Mouse (Mus musculus): ENCODE measurements around the gene Cul7. TPM values are rescaled to one million over a fixed set of nuclear protein-coding genes. Genes with fewer than 3 reads are reported as not detected.

Gene Cul7
- polyA plus RNA-seq, 1 experiment = 13.8 TPM

GRCm38 (mm10) chr17:46619683-46620357 is 30.3 kb upstream of the Cul7 start:
- Histone ChIP-seq H3K27ac (replicated peaks; ENCODE audit: low read depth, low read length) (no peak overlapping the region), H3K4me1 (ENCODE audit: control insufficient read depth, insufficient read depth, insufficient read length, low read length) (no peaks in the 10 kb centered on the region), H3K4me3 (ENCODE audit: insufficient read depth, low read depth, low read length) (no peak overlapping the region)

GRCm38 (mm10) chr17:46621324-46621723 is 28.8 kb upstream of the Cul7 start:
- peak overlapping the region; percentile 12; the same call in 1 of the 2 replicates for H3K4me3 ChIP-seq (ENCODE audit: insufficient read depth, low read depth, low read length)
- no peaks in the 10 kb centered on the region for H3K4me1 ChIP-seq (ENCODE audit: control insufficient read depth, insufficient read depth, insufficient read length, low read length)
- H3K27ac ChIP-seq (replicated peaks; ENCODE audit: low read depth, low read length) = no peak overlapping the region

DNA sequence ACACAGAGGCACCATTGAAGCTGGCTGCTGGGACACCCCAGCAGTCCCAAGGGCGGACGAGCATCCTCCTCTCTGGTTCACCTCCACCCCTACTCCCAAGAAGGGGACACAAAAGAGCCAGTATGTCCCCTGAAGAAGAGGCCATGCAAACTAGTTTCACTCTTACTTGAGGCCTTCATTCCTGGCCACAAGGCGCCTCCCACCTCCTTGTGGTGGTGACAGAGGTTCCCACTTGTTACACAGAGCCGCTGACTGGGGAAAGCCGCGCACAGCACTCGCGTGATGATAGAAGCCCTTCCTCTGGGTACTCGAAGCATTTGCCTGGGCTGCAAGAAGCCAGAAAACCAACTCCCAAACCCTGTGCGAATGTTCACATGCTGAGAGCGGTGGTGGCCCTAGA is 27.9 kb upstream of the Cul7 start:
- Histone ChIP-seq H3K4me3 (ENCODE audit: insufficient read depth, low read depth, low read length) (no peak overlapping the region), H3K27ac (replicated peaks; ENCODE audit: low read depth, low read length) (no peak overlapping the region), H3K4me1 (ENCODE audit: control insufficient read depth, insufficient read depth, insufficient read length, low read length) (no peaks in the 10 kb centered on the region)

- Histone ChIP-seq H3K27ac (replicated peaks; ENCODE audit: low read depth, low read length) (no peak overlapping the region), H3K4me1 (ENCODE audit: control insufficient read depth, insufficient read depth, insufficient read length, low read length) (no peaks in the 10 kb centered on the region), H3K4me3 (ENCODE audit: insufficient read depth, low read depth, low read length) (no peak overlapping the region)
These were observed 26.1 kb upstream of the Cul7 start for GRCm38 (mm10) chr17:46623819-46624557.

DNA sequence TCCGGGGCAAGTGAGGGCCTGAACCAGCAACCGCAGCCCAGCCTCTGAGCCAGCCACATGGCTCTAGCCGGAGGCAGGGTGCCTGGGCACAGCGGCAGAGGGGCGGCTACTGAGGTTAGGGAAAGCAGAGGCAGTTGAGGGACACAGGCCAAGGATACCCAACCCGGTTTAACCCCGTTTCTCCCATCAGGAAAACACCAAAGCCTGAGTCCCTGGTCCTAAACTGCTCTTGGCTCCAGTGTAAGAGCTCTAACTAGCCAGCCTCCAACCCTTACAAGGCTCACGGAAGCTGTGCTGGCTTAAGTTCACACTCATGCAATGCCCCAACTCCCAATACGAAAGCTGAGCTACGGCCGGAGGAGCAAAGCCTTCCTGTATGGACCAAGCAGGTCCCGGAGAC is 25.5 kb upstream of the Cul7 start:
- H3K4me1 ChIP-seq (ENCODE audit: control insufficient read depth, insufficient read depth, insufficient read length, low read length) = no peaks in the 10 kb centered on the region
- no peak overlapping the region for H3K27ac ChIP-seq (replicated peaks; ENCODE audit: low read depth, low read length)
- no peak overlapping the region for H3K4me3 ChIP-seq (ENCODE audit: insufficient read depth, low read depth, low read length)

DNA sequence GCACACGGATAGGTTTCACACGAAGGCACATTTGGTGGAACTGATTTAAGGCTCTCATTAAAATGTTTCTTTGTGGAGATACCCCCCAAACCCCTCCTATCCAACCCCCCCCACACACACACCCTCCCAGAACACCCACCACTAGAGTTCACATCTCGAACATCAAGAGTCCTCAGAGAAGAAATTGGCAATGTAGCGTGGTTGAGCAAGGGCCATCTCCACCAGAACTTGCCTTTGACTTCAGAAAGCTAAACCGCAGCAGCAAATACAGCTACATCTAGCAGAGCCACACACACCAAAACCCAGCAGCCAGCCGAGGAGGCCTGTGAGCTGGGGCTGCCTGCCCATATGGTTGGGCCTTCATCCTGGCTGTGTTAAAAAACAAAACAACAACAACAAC is 22.7 kb upstream of the Cul7 start:
- H3K4me3 ChIP-seq (ENCODE audit: insufficient read depth, low read depth, low read length) = no peak overlapping the region
- H3K27ac ChIP-seq (replicated peaks; ENCODE audit: low read depth, low read length) = no peak overlapping the region
- H3K4me1 ChIP-seq (ENCODE audit: control insufficient read depth, insufficient read depth, insufficient read length, low read length) = no peaks in the 10 kb centered on the region

DNA sequence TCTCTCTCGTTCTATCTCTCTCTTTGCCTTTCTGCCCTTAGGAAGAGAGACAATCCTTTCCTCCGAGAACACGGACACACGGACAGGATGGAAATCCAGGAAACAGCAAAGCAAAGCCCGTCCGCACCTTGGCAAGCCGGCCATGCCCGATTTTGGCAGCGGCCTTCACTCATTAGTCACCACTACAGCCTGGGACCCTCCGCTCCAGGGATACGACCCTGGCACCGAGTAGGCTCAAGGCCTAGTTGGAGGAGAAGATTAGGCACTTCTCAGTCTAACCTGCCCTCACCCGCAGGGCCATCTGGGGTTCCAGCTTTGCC is 21.7 kb upstream of the Cul7 start:
- Histone ChIP-seq H3K27ac (replicated peaks; ENCODE audit: low read depth, low read length) (no peak overlapping the region), H3K4me3 (ENCODE audit: insufficient read depth, low read depth, low read length) (peak overlapping the region; percentile 68)

DNA sequence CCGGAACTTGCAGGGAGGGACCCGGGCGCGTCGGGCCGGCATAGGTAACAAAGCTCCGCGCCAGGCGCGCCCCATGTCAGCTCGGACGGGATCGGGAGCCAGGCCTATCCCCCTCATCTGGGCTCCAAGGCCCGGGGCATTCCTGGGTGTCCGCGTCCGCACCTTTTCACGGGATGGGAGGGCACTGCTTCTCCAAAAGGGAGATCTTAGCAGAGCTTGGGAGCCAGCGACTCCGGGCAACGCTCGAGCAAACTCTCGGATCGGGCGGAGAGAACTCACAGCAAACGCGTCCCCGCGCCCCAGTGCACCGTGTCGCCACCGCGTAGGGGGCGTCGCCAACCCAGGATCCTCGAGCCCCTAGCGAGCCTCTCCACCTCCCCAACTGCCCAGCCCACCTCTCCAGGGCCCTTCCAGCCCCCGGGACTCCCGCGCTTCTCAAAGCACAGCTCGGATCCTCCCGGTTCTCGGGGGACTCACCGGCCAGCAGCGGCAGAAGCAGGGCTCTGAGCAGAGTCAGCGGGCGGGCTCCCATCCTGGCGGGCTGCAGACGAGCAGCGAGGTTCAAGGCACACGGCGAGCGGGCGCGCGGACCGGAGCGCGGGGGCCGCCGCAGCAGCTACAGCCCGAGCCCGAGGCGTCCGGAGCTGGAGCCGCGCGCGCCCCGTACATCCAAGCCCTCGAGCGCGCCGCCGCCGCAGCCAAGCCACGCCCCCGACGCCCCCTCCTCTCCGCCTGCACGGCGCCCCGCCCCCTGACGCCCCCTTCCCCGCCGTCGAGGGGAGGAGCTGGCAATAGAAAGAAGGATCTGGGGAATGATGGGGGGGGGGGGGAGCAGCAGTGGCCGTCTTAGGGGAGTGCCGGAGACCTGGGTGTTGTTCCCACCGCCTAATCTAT is 21.1 kb upstream of the Cul7 start, which contains the start of gene Ptk7:
TSS of gene Ptk7 (minus strand) at position 714 of the 894 bp plus-strand sequence.
- no peaks in the 10 kb centered on the region for H3K4me1 ChIP-seq (ENCODE audit: control insufficient read depth, insufficient read depth, insufficient read length, low read length)
- H3K4me3 ChIP-seq (ENCODE audit: insufficient read depth, low read depth, low read length) = peak within 1 kb of the TSS; percentile 68
- H3K27ac ChIP-seq (replicated peaks; ENCODE audit: low read depth, low read length) = no peak within 1 kb of the TSS

More for the DNA sequence above, 21.7 kb upstream of the Cul7 start:
- H3K4me1 ChIP-seq (ENCODE audit: control insufficient read depth, insufficient read depth, insufficient read length, low read length) = no peaks in the 10 kb centered on the region

DNA sequence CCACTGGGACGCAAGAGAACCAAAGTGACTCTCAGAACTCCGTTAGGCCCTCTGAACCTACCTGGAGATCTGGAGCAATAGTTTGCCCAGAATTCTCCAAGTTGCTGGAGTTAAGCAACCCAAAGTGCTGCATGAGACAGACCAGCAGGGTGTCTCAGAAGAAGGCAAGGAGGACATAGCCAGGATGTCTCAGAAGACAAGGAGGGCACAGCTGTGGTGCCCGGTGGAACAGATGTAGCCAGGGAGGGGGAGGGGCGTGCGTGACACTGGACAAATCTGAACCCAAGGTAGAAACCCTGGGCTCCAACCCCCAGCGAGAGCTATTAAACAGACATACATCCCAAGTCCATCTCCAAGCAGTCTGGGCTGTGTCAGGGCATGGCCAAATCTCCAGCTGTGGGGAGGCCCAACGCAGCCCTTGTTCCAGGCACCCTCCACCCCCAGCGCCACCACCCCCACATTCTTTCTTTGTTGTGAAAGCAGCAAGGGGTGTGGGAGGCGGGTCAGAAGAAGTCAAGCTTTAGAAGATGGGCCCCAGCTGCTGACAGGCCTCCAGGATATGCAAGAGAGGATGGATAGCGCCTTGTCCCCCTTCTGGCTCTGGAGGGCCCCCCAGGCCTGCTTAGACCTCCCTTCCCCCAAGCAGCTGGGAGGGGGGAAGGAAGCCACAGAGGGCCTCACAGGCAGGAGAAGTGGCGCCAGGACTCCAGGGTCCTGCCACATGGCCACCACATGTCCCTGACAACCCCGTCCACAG is 20.3 kb upstream of the Cul7 start:
- Histone ChIP-seq H3K4me3 (ENCODE audit: insufficient read depth, low read depth, low read length) (0 out of 2 replicates have a peak overlapping the region, but pooled peaks have one; percentile 7), H3K27ac (replicated peaks; ENCODE audit: low read depth, low read length) (no peak overlapping the region), H3K4me1 (ENCODE audit: control insufficient read depth, insufficient read depth, insufficient read length, low read length) (no peaks in the 10 kb centered on the region)

- no peak overlapping the region for H3K4me3 ChIP-seq (ENCODE audit: insufficient read depth, low read depth, low read length)
- no peak overlapping the region for H3K27ac ChIP-seq (replicated peaks; ENCODE audit: low read depth, low read length)
- no peaks in the 10 kb centered on the region for H3K4me1 ChIP-seq (ENCODE audit: control insufficient read depth, insufficient read depth, insufficient read length, low read length)
These were observed 13.2 kb upstream of the Cul7 start for GRCm38 (mm10) chr17:46636831-46637523.

GRCm38 (mm10) chr17:46639929-46640328 is 10.2 kb upstream of the Cul7 start:
- 0 out of 2 replicates have a peak, but pooled peaks cover 2% of the 10 kb centered on the region for H3K4me1 ChIP-seq (ENCODE audit: control insufficient read depth, insufficient read depth, insufficient read length, low read length)
- H3K4me3 ChIP-seq (ENCODE audit: insufficient read depth, low read depth, low read length) = 0 out of 2 replicates have a peak overlapping the region, but pooled peaks have one; percentile 8
- no peak overlapping the region for H3K27ac ChIP-seq (replicated peaks; ENCODE audit: low read depth, low read length)

DNA sequence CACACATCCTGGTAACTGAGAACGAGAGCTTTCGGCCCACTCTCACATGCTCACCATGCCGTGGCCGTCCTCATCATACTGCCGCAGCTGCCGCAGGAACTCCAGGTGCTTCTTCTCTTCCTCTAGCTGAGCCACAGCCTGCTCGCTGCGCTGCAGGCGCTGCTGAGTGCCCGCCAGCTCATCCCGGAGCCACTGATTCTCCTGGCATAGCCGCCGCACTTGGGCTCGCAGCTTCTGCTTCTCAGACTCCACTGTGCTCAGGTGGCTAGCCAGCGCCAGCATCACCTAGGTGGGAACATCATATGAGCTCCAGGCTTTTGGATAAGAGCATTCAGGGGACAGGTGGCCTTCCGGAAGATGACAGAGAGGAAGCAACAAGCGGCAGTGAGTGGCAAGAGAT is 8.1 kb upstream of the Cul7 start:
- Histone ChIP-seq H3K27ac (replicated peaks; ENCODE audit: low read depth, low read length) (no peak overlapping the region), H3K4me3 (ENCODE audit: insufficient read depth, low read depth, low read length) (no peak overlapping the region), H3K4me1 (ENCODE audit: control insufficient read depth, insufficient read depth, insufficient read length, low read length) (0 out of 2 replicates have a peak, but pooled peaks cover 2% of the 10 kb centered on the region)

DNA sequence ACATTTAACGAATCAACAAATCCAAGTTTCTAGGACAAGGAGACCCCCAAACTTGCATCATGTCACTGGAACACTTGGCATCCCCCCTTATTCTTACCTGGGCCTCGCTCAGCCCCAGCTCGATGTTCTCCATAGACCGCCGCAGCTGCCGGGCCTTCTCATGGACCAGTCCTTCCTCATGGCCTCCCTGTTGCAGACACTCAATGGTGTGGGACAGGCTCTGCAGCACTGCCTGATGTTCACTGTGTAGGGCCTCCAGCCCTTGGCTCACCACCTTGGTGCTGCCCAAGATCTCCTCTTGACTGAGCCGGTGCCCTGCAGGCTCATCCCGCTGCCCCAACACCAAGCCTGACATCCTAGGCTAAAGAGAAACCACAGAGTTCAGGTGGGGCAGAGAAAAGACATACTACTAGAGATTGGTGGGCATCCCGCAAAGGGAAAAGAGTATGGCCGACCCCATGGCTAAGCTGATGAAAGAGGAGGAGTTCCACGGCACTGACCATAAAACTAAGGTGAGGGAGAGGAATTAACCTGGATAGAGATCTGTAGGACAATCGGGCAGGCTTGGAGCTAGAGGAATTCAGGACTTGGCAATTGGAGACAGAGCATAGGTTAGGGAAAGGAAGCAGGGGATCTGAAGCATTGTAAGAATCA is 5.9 kb upstream of the Cul7 start:
- no peak overlapping the region for H3K27ac ChIP-seq (replicated peaks; ENCODE audit: low read depth, low read length)
- peak overlapping the region; percentile 89 for H3K4me3 ChIP-seq (ENCODE audit: insufficient read depth, low read depth, low read length)
- H3K4me1 ChIP-seq (ENCODE audit: control insufficient read depth, insufficient read depth, insufficient read length, low read length) = 0 out of 2 replicates have a peak, but pooled peaks cover 2% of the 10 kb centered on the region

All from brown adipose tissue, adult 24 weeks (tissue).